Mouse (Mus musculus) thymus, adult 2 months (tissue): ENCODE measurements around the gene Timm17a.

Experiments
- CTCF ChIP-seq: fragments of 200-500 bp; IDR thresholded peaks from 2 replicates; pipeline ENCODE4 v1.5.1; 2012; ENCODE audit warnings: mild to moderate bottlenecking, control low read depth, low read length, moderate library complexity, borderline replicate concordance; ENCODE audit not compliant: control insufficient read depth, poor library complexity, insufficient read depth; ENCODE audit errors: extremely low read depth
- POLR2A ChIP-seq: fragments of 200-500 bp; IDR thresholded peaks from 2 replicates; pipeline ENCODE4 v1.6.1; 2012; ENCODE audit warnings: mild to moderate bottlenecking, low read length, control low read depth, moderate library complexity; ENCODE audit not compliant: control insufficient read depth, poor library complexity, insufficient read depth; ENCODE audit errors: extremely low read depth

DNA sequence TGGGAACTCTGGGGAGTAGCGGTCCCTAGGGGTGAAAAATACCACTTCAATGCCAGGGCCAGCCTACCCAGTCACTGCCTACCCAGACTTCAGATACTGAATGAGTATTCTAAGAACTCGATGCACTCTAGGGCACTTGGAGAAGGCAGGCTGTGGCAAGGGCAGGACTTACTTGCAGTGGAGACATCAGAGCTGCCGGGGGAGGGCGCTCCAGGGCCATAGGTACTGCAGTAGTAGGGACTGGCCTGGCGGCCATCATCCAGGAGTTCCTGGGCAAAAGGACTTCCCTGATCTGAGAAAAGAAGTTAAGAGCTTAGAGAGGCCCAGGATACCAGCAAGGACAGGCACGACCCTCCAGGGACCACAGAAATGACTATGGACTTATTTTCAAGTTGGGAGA lies 57.3 kb downstream of the Timm17a start:
- TF ChIP-seq CTCF (no peak), POLR2A (no peak)
